Mouse (Mus musculus) embryonic facial prominence, embryonic 10.5 days (tissue): Measurements from ENCODE around the gene Kncn. TPM values are rescaled to one million over a fixed set of nuclear protein-coding genes. Genes with fewer than 3 reads are reported as not detected.

Experiments used
- DNase-seq: peaks from one replicate; pipeline ENCODE4 v3.0.0-alpha.2; 2017; ENCODE audit warnings: low spot score
- H3K27ac ChIP-seq: fragments of 300-500 bp; sonication (generic); replicated peaks from 2 replicates; pipeline ENCODE4 v1.5.1; 2016; ENCODE audit warnings: mild to moderate bottlenecking
- H3K27me3 ChIP-seq: fragments of 300-500 bp; sonication (generic); replicated peaks from 2 replicates; pipeline ENCODE4 v1.6.1; 2016; ENCODE audit warnings: low read depth, mild to moderate bottlenecking; ENCODE audit not compliant: poor library complexity, severe bottlenecking
- H3K36me3 ChIP-seq: fragments of 300-500 bp; sonication (generic); replicated peaks from 2 replicates; pipeline ENCODE4 v1.6.1; 2016; ENCODE audit warnings: mild to moderate bottlenecking, moderate library complexity
- H3K4me1 ChIP-seq: fragments of 300-500 bp; sonication (generic); 2 replicates; pipeline ENCODE4 v1.6.1; 2016
- H3K4me3 ChIP-seq: fragments of 300-500 bp; sonication (generic); 2 replicates; pipeline ENCODE4 v1.5.1; 2016; ENCODE audit warnings: mild to moderate bottlenecking, moderate library complexity
- H3K9me3 ChIP-seq: fragments of 300-500 bp; sonication (generic); 2 replicates; pipeline ENCODE4 v1.6.1; 2016; ENCODE audit warnings: mild to moderate bottlenecking
- WGBS: fragments of 180-500 bp; shearing (Covaris S2); methylation state at CpG from one replicate; pipeline ENCODE4 v1.1.7; 2016; 5-methylcytosine and 5-hydroxymethylcytosine counted together
- polyA plus RNA-seq: library from polyadenylated mRNA; unstranded; fragments of >200 nt; fragmentation: Nextera tagmentation; extraction: Ambion mirVana; gene quantifications from 2 replicates; pipeline ENCODE4 v1.2.1, GENCODE M21; 2016

The Kncn gene
- polyA plus RNA-seq, 1 experiment from 2014 or later, result not detected

- WGBS, result 83% methylated on average over 6 of the region's 6 CpGs
- Histone ChIP-seq H3K4me1 (peaks cover 24% of the 10 kb centered on the region), H3K9me3 (no peaks in the 10 kb centered on the region), H3K27me3 (no peaks in the 10 kb centered on the region), H3K27ac (no peak overlapping the region), H3K4me3 (no peak overlapping the region), H3K36me3 (peaks cover 48% of the 10 kb centered on the region)
- no peak for DNase-seq
Measured at GRCm38 (mm10) chr4:115851569-115851968, 32.6 kb upstream of the Kncn start.

- 46% methylated on average over 6 of the region's 6 CpGs for WGBS
- Histone ChIP-seq H3K9me3 (no peaks in the 10 kb centered on the region), H3K27ac (no peak overlapping the region), H3K36me3 (peaks cover 61% of the 10 kb centered on the region), H3K27me3 (no peaks in the 10 kb centered on the region), H3K4me3 (no peak overlapping the region), H3K4me1 (peaks cover 21% of the 10 kb centered on the region)
- DNase-seq, result no peak
Measured at GRCm38 (mm10) chr4:115855100-115855499, 29.1 kb upstream of the Kncn start.

DNA sequence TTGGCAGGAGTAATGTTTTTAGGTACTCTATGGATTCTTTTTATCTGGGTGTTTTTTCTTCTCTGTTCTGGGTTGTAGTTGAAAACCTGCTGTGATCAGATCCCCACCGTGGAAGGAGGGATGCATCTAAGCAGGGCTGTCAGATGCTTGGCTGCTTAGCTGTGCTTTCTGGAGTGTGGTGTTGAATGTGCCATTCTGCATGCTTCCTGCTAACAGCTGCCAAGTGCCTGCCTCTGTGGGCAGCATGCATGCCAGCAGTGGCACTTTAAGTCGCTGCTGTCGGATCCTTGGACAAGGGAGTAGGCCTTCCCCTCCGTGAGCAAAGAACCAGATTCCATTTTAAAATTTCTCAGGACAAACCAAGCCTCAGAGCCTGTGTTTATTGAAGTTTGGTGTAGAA lies 28.6 kb upstream of the Kncn start:
- no peak for DNase-seq
- peaks cover 17% of the 10 kb centered on the region for H3K4me1 ChIP-seq
- no peak overlapping the region for H3K4me3 ChIP-seq
- WGBS, result 74% methylated on average over 4 of the region's 4 CpGs
- H3K27ac ChIP-seq, result no peak overlapping the region
- H3K27me3 ChIP-seq, result no peaks in the 10 kb centered on the region
- no peaks in the 10 kb centered on the region for H3K9me3 ChIP-seq
- H3K36me3 ChIP-seq, result peaks cover 62% of the 10 kb centered on the region

DNA sequence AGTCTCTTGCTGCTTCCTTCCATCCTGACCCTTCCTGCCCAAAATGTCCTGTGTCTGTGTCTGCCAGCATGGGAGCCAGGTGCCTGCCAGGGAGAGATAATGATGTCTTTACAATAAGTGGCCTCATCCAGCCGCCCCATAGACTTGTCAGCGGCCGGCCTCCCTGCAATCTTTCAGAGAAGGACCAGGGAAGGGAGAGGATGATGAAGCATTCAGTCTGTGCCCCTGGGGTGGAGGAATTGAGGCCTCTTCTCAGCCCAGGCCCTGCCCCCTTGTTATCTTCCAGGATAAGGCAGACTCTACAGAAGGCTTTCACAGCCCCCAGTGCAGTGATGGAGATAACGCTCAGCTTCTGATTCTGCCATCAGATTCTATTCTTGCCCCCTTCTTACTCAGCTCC lies 27.9 kb upstream of the Kncn start:
- Histone ChIP-seq H3K4me1 (peaks cover 15% of the 10 kb centered on the region), H3K27ac (no peak overlapping the region; the same call in 1 of the 2 replicates), H3K4me3 (no peak overlapping the region), H3K36me3 (peaks cover 62% of the 10 kb centered on the region), H3K9me3 (no peaks in the 10 kb centered on the region), H3K27me3 (no peaks in the 10 kb centered on the region)
- 57% methylated on average over 4 of the region's 4 CpGs for WGBS
- DNase-seq, result no peak

- 83% methylated on average over 9 of the region's 9 CpGs for WGBS
- Histone ChIP-seq H3K27me3 (no peaks in the 10 kb centered on the region), H3K4me1 (peaks cover 16% of the 10 kb centered on the region), H3K4me3 (no peak overlapping the region), H3K36me3 (peaks cover 57% of the 10 kb centered on the region), H3K27ac (no peak overlapping the region), H3K9me3 (no peaks in the 10 kb centered on the region)
- DNase-seq, result no peak
Measured at GRCm38 (mm10) chr4:115857293-115857883, 26.8 kb upstream of the Kncn start.

- H3K4me3 ChIP-seq, result no peak overlapping the region
Measured at GRCm38 (mm10) chr4:115863352-115863751, 20.8 kb upstream of the Kncn start.

DNA sequence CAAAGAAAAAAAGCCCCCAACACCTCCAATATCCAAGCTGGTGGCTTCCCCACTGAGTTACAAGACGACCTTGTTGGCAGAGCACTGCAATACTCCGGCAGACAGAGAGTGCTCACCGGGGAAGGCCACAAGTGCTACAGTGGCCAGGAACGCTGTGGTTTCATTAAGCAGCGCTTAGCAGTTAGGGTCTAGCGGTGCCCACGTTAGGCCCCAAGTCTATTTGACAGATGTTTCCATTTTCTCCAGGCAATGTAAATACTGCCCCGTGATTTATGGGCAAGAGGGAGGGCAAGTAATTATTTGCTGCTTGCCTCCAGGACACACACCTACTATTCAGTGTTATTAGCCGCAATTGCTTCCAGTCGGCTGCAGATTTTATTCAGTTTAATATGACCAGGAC lies 20.3 kb upstream of the Kncn start:
- peak; percentile 24 for DNase-seq
- WGBS, result 55% methylated on average over 10 of the region's 10 CpGs
- Histone ChIP-seq H3K27ac (no peak overlapping the region; the same call in 1 of the 2 replicates), H3K4me3 (no peak overlapping the region), H3K27me3 (no peaks in the 10 kb centered on the region), H3K36me3 (peaks cover 44% of the 10 kb centered on the region), H3K9me3 (no peaks in the 10 kb centered on the region), H3K4me1 (peaks cover 20% of the 10 kb centered on the region)

More at GRCm38 (mm10) chr4:115863352-115863751, 20.8 kb upstream of the Kncn start:
- WGBS, result 63% methylated on average over 7 of the region's 7 CpGs
- H3K4me1 ChIP-seq, result peaks cover 19% of the 10 kb centered on the region
- H3K9me3 ChIP-seq, result no peaks in the 10 kb centered on the region
- no peak for DNase-seq
- H3K27me3 ChIP-seq, result no peaks in the 10 kb centered on the region
- H3K36me3 ChIP-seq, result peaks cover 47% of the 10 kb centered on the region
- peak overlapping the region; percentile 63 for H3K27ac ChIP-seq

GRCm38 (mm10) chr4:115869512-115870210 lies 14.5 kb upstream of the Kncn start:
- peaks cover 31% of the 10 kb centered on the region for H3K36me3 ChIP-seq
- H3K27me3 ChIP-seq, result no peaks in the 10 kb centered on the region
- no peaks in the 10 kb centered on the region for H3K9me3 ChIP-seq
- no peak for DNase-seq
- H3K4me3 ChIP-seq, result no peak overlapping the region
- H3K4me1 ChIP-seq, result peaks cover 16% of the 10 kb centered on the region
- 0 out of 2 replicates have a peak overlapping the region, but pooled peaks have one; percentile 19 for H3K27ac ChIP-seq
- WGBS, result 20% methylated on average over 16 of the region's 16 CpGs

DNA sequence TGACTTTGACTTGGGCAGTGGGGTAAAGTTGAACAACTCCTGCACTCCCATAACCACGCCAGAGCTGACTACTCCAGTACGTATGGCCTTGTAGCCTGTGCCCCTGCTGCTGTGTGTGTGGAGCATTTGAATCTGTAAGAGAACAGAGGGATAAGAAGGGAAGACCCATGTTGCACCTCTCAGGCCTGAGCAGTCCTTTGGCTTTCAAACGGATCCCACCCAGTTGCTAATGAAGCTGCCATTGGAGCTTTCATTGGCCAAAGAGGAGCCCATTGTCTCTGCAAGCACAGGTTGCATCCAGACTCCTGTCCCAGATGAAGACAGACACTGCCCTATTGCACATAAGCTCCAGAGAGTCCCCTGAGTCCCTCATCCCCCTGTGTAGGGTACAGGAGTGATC lies 11.0 kb upstream of the Kncn start:
- H3K4me3 ChIP-seq, result no peak overlapping the region
- no peaks in the 10 kb centered on the region for H3K9me3 ChIP-seq
- WGBS, result 76% methylated on average over 3 of the region's 3 CpGs
- H3K4me1 ChIP-seq, result peaks cover 34% of the 10 kb centered on the region
- no peak for DNase-seq
- H3K27ac ChIP-seq, result no peak overlapping the region
- H3K36me3 ChIP-seq, result peaks cover 43% of the 10 kb centered on the region
- H3K27me3 ChIP-seq, result peaks cover 19% of the 10 kb centered on the region

DNA sequence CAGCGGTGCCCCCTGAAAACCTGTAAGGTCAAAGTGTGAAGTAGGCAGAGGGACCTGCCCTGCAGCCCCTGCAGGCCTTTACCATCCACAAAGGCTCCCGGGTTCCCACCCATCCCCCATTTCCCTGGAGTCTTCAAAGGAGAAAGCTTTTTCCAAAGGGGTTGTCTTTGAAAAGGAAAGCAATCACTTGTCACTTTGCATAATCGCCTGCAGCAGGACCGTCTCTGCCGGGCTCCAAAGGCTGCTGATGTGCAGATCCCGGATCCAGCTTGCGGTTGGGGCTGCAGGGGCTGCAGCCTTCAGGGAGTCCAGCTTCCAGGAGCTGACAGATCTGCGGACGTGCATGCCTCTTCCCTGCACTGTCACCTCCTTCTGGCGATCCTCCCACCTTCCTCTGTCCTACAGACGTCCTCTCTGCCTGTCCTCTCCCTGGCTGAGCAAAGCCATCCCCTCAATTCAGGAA lies 6.0 kb upstream of the Kncn start:
- Histone ChIP-seq H3K9me3 (no peaks in the 10 kb centered on the region), H3K4me3 (peak overlapping the region; percentile 29; the same call in 1 of the 2 replicates), H3K36me3 (peaks cover 26% of the 10 kb centered on the region), H3K27me3 (peaks cover 36% of the 10 kb centered on the region), H3K27ac (peak overlapping the region; percentile 72; the same call in 1 of the 2 replicates), H3K4me1 (peaks cover 46% of the 10 kb centered on the region)
- WGBS, result 1% methylated on average over 11 of the region's 11 CpGs
- peak; percentile 58 for DNase-seq

DNA sequence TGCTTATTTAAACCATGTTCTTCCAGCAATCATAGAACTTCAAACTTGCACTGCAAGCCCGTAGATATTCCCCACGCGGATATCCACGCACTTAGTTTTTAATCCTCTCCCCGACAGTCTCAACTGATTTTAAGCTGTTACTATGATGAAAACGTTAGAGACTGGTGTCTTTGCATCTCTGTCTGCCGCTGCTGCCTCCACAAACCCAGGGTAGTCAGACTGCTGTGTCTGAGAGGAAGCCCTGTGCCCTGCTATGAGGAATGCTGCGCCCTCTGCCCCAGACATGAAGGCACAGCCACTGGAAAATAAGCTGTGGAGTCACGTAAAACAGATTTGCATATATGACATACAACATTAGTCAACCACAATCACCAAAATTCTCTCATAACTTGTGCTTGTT lies 5.4 kb upstream of the Kncn start:
- H3K36me3 ChIP-seq, result peaks cover 23% of the 10 kb centered on the region
- DNase-seq, result no peak
- peaks cover 36% of the 10 kb centered on the region for H3K27me3 ChIP-seq
- WGBS, result 41% methylated on average over 9 of the region's 9 CpGs
- H3K4me1 ChIP-seq, result peaks cover 46% of the 10 kb centered on the region
- H3K27ac ChIP-seq, result no peak overlapping the region
- no peaks in the 10 kb centered on the region for H3K9me3 ChIP-seq
- H3K4me3 ChIP-seq, result no peak overlapping the region

- Histone ChIP-seq H3K27ac (no peak overlapping the region), H3K9me3 (no peaks in the 10 kb centered on the region), H3K27me3 (peaks cover 40% of the 10 kb centered on the region), H3K4me1 (peaks cover 49% of the 10 kb centered on the region), H3K4me3 (no peak overlapping the region), H3K36me3 (peaks cover 5% of the 10 kb centered on the region; the same call in 1 of the 2 replicates)
- DNase-seq, result no peak
- WGBS, result 10% methylated on average over 1 of the region's 1 CpGs
Measured at GRCm38 (mm10) chr4:115881183-115881582, 3.0 kb upstream of the Kncn start.

DNA sequence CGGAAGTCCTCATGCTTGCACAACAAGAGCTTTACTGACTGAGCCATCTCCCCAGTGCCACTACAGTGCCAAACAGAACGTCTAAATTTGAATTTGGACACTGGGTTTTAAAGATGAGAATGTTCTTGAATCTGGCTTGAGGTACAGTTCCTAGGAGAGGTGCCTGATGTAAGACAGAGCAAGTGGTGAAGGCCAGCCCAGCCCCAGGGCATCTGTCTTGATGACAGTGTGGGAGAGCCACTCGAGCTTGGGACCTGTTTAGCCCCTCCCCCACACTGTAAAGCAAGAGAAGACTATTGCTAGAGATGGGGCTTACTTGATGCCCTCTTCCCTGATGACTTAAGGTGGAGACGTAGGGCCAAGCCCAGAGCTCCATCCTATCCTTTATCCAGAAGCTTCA lies 2.0 kb upstream of the Kncn start:
- Histone ChIP-seq H3K27ac (no peak overlapping the region), H3K4me3 (no peak overlapping the region), H3K9me3 (no peaks in the 10 kb centered on the region), H3K4me1 (peaks cover 42% of the 10 kb centered on the region), H3K36me3 (no peaks in the 10 kb centered on the region), H3K27me3 (peaks cover 31% of the 10 kb centered on the region)
- DNase-seq, result no peak
- 66% methylated on average over 4 of the region's 4 CpGs for WGBS
